Mouse (Mus musculus) ZHBTc4 (cell line): ENCODE measurements at regions not wholly inside any gene's neighbourhood (a gene's known extent, or its start where the extent isn't known, plus 50 kb on each side); places are given as distances from the start of the nearest gene placed in this dataset.
"Not testable (repeated sequence)": the region's sequence is repeated elsewhere in the genome, so short reads cannot be mapped to it uniquely, and the experiment has no call there.

Experiments used
- DNase-seq: peaks from one replicate; pipeline ENCODE4 v3.0.0-alpha.2; 2011; ENCODE audit warnings: low read depth, low spot score

GRCm38 (mm10) chr14:53034940-53035339 is 539.4 kb upstream of the Olfr1507 start:
- DNase-seq = not testable (repeated sequence)

GRCm38 (mm10) chr14:53033221-53033620 is 537.7 kb upstream of the Olfr1507 start:
- DNase-seq = not testable (repeated sequence)

- DNase-seq = not testable (repeated sequence)
Observed at GRCm38 (mm10) chr14:53032498-53032897, 536.9 kb upstream of the Olfr1507 start.

- not testable (repeated sequence) for DNase-seq
Observed at GRCm38 (mm10) chr14:53030227-53030626, 534.7 kb upstream of the Olfr1507 start.

- DNase-seq = not testable (repeated sequence)
Observed at GRCm38 (mm10) chr14:53026958-53027357, 531.4 kb upstream of the Olfr1507 start.

GRCm38 (mm10) chr14:53020152-53020551 is 524.6 kb upstream of the Olfr1507 start:
- not testable (repeated sequence) for DNase-seq

GRCm38 (mm10) chr14:53007741-53008140 is 512.2 kb upstream of the Olfr1507 start:
- DNase-seq = not testable (repeated sequence)

GRCm38 (mm10) chr14:53007323-53007722 is 511.8 kb upstream of the Olfr1507 start:
- DNase-seq = not testable (repeated sequence)

GRCm38 (mm10) chr14:53001289-53001688 is 505.7 kb upstream of the Olfr1507 start:
- DNase-seq = not testable (repeated sequence)

GRCm38 (mm10) chr14:52992106-52992760 is 496.7 kb upstream of the Olfr1507 start:
- DNase-seq = not testable (repeated sequence)

- DNase-seq = not testable (repeated sequence)
Observed at GRCm38 (mm10) chr14:52991328-52991665, 495.7 kb upstream of the Olfr1507 start.

GRCm38 (mm10) chr14:52990569-52991327 is 495.2 kb upstream of the Olfr1507 start:
- DNase-seq = not testable (repeated sequence)

GRCm38 (mm10) chr14:52989940-52990339 is 494.4 kb upstream of the Olfr1507 start:
- DNase-seq = not testable (repeated sequence)

GRCm38 (mm10) chr14:52988563-52988962 is 493.0 kb upstream of the Olfr1507 start:
- DNase-seq = not testable (repeated sequence)

GRCm38 (mm10) chr14:52972207-52973003 is 476.9 kb upstream of the Olfr1507 start:
- DNase-seq = not testable (repeated sequence)

- not testable (repeated sequence) for DNase-seq
Observed at GRCm38 (mm10) chr14:52962110-52962509, 466.6 kb upstream of the Olfr1507 start.

GRCm38 (mm10) chr14:52956515-52956914 is 461.0 kb upstream of the Olfr1507 start:
- DNase-seq = not testable (repeated sequence)

GRCm38 (mm10) chr14:52944925-52945324 is 449.4 kb upstream of the Olfr1507 start:
- not testable (repeated sequence) for DNase-seq

GRCm38 (mm10) chr14:52942438-52942837 is 446.9 kb upstream of the Olfr1507 start:
- DNase-seq = not testable (repeated sequence)

GRCm38 (mm10) chr14:52941747-52942146 is 446.2 kb upstream of the Olfr1507 start:
- DNase-seq = not testable (repeated sequence)

- DNase-seq = not testable (repeated sequence)
Observed at GRCm38 (mm10) chr14:52920138-52920537, 424.6 kb upstream of the Olfr1507 start.

GRCm38 (mm10) chr14:52913814-52914213 is 418.3 kb upstream of the Olfr1507 start:
- not testable (repeated sequence) for DNase-seq
